Comparison of ENCODE assay signal across 9 mouse cellular contexts in genomic region chr2:153442720-153443119, GRCm38 (mm10). TPM values are rescaled to one million over a fixed set of nuclear protein-coding genes. Genes with fewer than 3 reads are reported as not detected.
DNase-seq lines count a peak whose midpoint lies in the region; ATAC-seq and TF ChIP-seq lines count a peak whose summit lies in the region.
"Had no signal": no experiment of that assay in that cellular context is flagged by ENCODE, and none has a peak within 500 bp of the region (broad histone marks: within the 10 kb centered on the region; RNA-seq: fewer than 3 reads in every experiment).

No protein-coding gene starts in this region.

- TF ChIP-seq POLR2A in olfactory bulb, adult 2 months (IDR thresholded peaks at IDR 0.05; ENCODE audit: insufficient read depth, low read depth, low read length): no peak
- TF ChIP-seq POLR2A in heart, adult 2 months (IDR thresholded peaks at IDR 0.05; ENCODE audit: insufficient read depth, low read depth, low read length): no peak

- intact Hi-C loops in heart, adult 2 months (cut with DNase I): loop anchor here (5.0 kb wide), 1 partner anchor 200 kb away; the partner anchor contains the start of genes Plagl2 and Pofut1

- no peaks in the 10 kb centered on the region; the same call in 1 of the 2 replicates for H3K36me3 ChIP-seq in liver, embryonic 11.5 days (ENCODE audit: control insufficient read depth, insufficient read depth, low read length)
- no peaks in the 10 kb centered on the region for H3K36me3 ChIP-seq in forebrain, embryonic 10.5 days (replicated peaks)
- H3K36me3 ChIP-seq in limb, embryonic 12.5 days: no peaks in the 10 kb centered on the region
- H3K36me3 ChIP-seq in heart, adult 2 months (ENCODE audit: control insufficient read depth, insufficient read depth, low read length): no peaks in the 10 kb centered on the region

- peak overlapping the region; percentile 98 for H3K4me2 ChIP-seq in liver, embryonic 11.5 days
- peak overlapping the region; percentile 91 for H3K4me2 ChIP-seq in limb, embryonic 12.5 days

- WGBS in liver, embryonic 11.5 days: 23% methylated on average over 5 of the region's 5 CpGs
- 3% methylated on average over 5 of the region's 5 CpGs for WGBS in forebrain, embryonic 10.5 days
- 5% methylated on average over 5 of the region's 5 CpGs for WGBS in limb, embryonic 12.5 days
- 40% methylated on average over 5 of the region's 5 CpGs for WGBS in olfactory bulb, adult 2 months
- 52% methylated on average over 5 of the region's 5 CpGs for WGBS in heart, adult 2 months

- H3K9ac ChIP-seq in liver, embryonic 11.5 days (ENCODE audit: low read depth, low read length): peak overlapping the region; percentile 5
- peak overlapping the region; percentile 87; the same call in 1 of the 2 replicates for H3K9ac ChIP-seq in limb, embryonic 12.5 days (replicated peaks)
- no peak overlapping the region for H3K9ac ChIP-seq in heart, adult 2 months (ENCODE audit: low read depth, low read length)

- ATAC-seq in liver, embryonic 11.5 days (replicated peaks; ENCODE audit: low FRiP score): no peak
- ATAC-seq in limb, embryonic 12.5 days (ENCODE audit: insufficient number of reproducible peaks, insufficient read depth, low FRiP score, low TSS enrichment, low read depth): no peak
- ATAC-seq in inflammation-experienced regulatory T-cells, adult 6 months: no peak
- ATAC-seq: Patski had no signal

- no peak overlapping the region for H3K27ac ChIP-seq in liver, embryonic 11.5 days (ENCODE audit: low read depth, low read length)
- H3K27ac ChIP-seq in forebrain, embryonic 10.5 days: peak overlapping the region; percentile 91
- H3K27ac ChIP-seq in limb, embryonic 12.5 days: peak overlapping the region; percentile 79
- no peak overlapping the region for H3K27ac ChIP-seq in olfactory bulb, adult 2 months (ENCODE audit: insufficient read depth, low read depth, low read length)
- H3K27ac ChIP-seq in heart, adult 2 months: no peak overlapping the region; the same call in 1 of the 2 replicates

- H3K9me3 ChIP-seq in liver, embryonic 11.5 days (ENCODE audit: control insufficient read depth, low read length): no peaks in the 10 kb centered on the region
- no peaks in the 10 kb centered on the region for H3K9me3 ChIP-seq in forebrain, embryonic 10.5 days
- no peaks in the 10 kb centered on the region for H3K9me3 ChIP-seq in limb, embryonic 12.5 days

- TF ChIP-seq EP300 in heart, adult 2 months (IDR thresholded peaks at IDR 0.05; ENCODE audit: insufficient read depth, low read depth, low read length): no peak

- TF ChIP-seq CTCF in olfactory bulb, adult 2 months (IDR thresholded peaks at IDR 0.05; ENCODE audit: insufficient read depth, low read depth, low read length): no peak
- no peak for TF ChIP-seq CTCF in heart, adult 2 months (IDR thresholded peaks at IDR 0.05)

- H3K79me2 ChIP-seq in heart, adult 2 months (replicated peaks; ENCODE audit: control insufficient read depth, insufficient read depth, low read length): no peaks in the 10 kb centered on the region; the same call in 1 of the 2 replicates

- DNase-seq in liver, embryonic 11.5 days (ENCODE audit: low spot score): no peak
- DNase-seq in liver: no peak
- DNase-seq in forebrain, embryonic 10.5 days (ENCODE audit: extremely low spot score, low spot score): no peak
- DNase-seq in right cerebral cortex, postnatal 4 days: no peak
- DNase-seq in heart, adult 2 months: no peak

- peaks cover 66% of the 10 kb centered on the region for H3K4me1 ChIP-seq in liver, embryonic 11.5 days (replicated peaks; ENCODE audit: control insufficient read depth, insufficient read depth, low read length)
- peaks cover 76% of the 10 kb centered on the region for H3K4me1 ChIP-seq in forebrain, embryonic 10.5 days
- peaks cover 42% of the 10 kb centered on the region for H3K4me1 ChIP-seq in limb, embryonic 12.5 days (replicated peaks)
- H3K4me1 ChIP-seq in olfactory bulb, adult 2 months (ENCODE audit: control insufficient read depth, insufficient read depth, low read length): peaks cover 32% of the 10 kb centered on the region
- peaks cover 9% of the 10 kb centered on the region for H3K4me1 ChIP-seq in heart, adult 2 months (ENCODE audit: control insufficient read depth, insufficient read depth, low read length)

- H3K4me3 ChIP-seq in liver, embryonic 11.5 days (ENCODE audit: low read depth, low read length): peak overlapping the region; percentile 79
- peak overlapping the region; percentile 81 for H3K4me3 ChIP-seq in forebrain, embryonic 10.5 days
- peak overlapping the region; percentile 89 for H3K4me3 ChIP-seq in limb, embryonic 12.5 days (replicated peaks)
- H3K4me3 ChIP-seq in olfactory bulb, adult 2 months (ENCODE audit: insufficient read depth, low read depth, low read length): peak overlapping the region; percentile 14; the same call in 1 of the 2 replicates
- H3K4me3 ChIP-seq in heart, adult 2 months: no peak overlapping the region

- no peaks in the 10 kb centered on the region for H3K27me3 ChIP-seq in liver, embryonic 11.5 days (replicated peaks; ENCODE audit: control insufficient read depth, insufficient read depth, low read length)
- peaks cover 12% of the 10 kb centered on the region for H3K27me3 ChIP-seq in forebrain, embryonic 10.5 days (ENCODE audit: poor library complexity, severe bottlenecking)
- H3K27me3 ChIP-seq in limb, embryonic 12.5 days: no peaks in the 10 kb centered on the region
- no peaks in the 10 kb centered on the region for H3K27me3 ChIP-seq in heart, adult 2 months (ENCODE audit: control insufficient read depth, insufficient read depth, low read length)
- H3K27me3 ChIP-seq: Patski had no signal

RNA-seq across cellular contexts. Expression of gene 4930404H24Rik, which starts 49.9 kb away (rescaled TPM):
- not detected in 2 replicates for polyA plus RNA-seq in liver, embryonic 11.5 days (2014; fragmentation: Nextera tagmentation; extraction: Ambion mirVana)
- not detected in 2 replicates for polyA plus RNA-seq in forebrain, embryonic 10.5 days (2016; fragmentation: Nextera tagmentation; extraction: Ambion mirVana)
- polyA plus RNA-seq in limb, embryonic 12.5 days (2016; fragmentation: Nextera tagmentation; extraction: Ambion mirVana): not detected in 2 replicates
- not detected in 2 replicates for polyA plus RNA-seq in olfactory bulb, adult 2 months (2012; ENCODE audit: insufficient read depth, insufficient read length, low replicate concordance, missing spikeins)
- not detected for polyA plus RNA-seq in inflammation-experienced regulatory T-cells, adult 6 months (2017; shearing (Covaris generic))
- not detected for total RNA-seq in heart, adult 2 months (2021)
- polyA plus RNA-seq in heart, adult 2 months (2012; rRNA removed): not detected in 2 replicates
- polyA plus RNA-seq: Patski had no signal

Comparison
In these comparisons a context has a peak if more than half of its experiments do, and no peak if none do; other contexts are left out.
1. H3K27ac ChIP-seq: peak in forebrain, embryonic 10.5 days (single experiment) and limb, embryonic 12.5 days (single experiment); none in liver, embryonic 11.5 days (single experiment), olfactory bulb, adult 2 months (single experiment) and heart, adult 2 months (single experiment).